Mouse (Mus musculus): Measurements from ENCODE around the gene Alk. TPM values are rescaled to one million over a fixed set of nuclear protein-coding genes. Genes with fewer than 3 reads are reported as not detected.

The Alk gene
- total RNA-seq, 2 experiments from 2014 or later = 6.7 to 7.3 TPM

DNA sequence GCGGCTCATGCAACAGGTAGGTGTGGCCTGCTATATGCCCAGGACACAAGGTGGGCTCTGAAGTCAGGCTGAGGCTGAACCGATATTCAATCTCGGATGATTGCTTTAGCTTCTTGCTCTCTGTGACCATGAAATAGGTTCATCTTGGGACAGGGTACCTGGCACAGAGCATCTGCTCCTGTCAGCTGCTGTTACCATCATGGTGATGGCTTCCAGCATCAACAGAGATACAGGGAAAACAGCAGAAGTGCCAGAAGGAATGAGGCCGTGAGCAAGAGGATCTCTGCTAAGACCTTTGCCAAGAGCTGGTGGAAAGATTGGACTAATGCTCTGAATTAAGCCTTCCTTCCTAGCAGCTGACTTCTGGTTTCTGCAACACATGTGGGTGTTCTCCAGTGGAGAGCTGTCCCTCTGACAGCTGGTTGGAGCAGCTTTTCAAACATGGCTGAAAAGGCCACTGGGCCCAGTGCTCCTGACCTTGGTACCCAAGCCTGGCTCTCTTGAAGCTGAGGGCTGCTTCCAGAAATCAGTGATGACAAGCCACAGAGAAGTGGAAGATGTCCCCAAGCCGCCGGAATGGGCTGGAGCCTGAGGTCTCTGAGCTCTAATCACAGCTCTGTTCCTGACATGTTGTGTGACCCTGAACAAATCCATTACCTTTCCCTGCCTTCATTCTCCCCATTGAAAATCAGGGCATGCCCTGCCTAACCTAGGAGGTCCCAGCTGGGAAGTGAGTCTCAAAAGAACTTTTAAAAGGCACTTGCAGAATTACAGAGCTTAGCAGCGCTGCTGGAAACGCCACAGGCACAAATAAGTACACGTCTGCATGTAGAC is 615.5 kb downstream of the Alk start:
- DNase-seq (ENCODE audit: low spot score in 2 of 2) = no peak

DNA sequence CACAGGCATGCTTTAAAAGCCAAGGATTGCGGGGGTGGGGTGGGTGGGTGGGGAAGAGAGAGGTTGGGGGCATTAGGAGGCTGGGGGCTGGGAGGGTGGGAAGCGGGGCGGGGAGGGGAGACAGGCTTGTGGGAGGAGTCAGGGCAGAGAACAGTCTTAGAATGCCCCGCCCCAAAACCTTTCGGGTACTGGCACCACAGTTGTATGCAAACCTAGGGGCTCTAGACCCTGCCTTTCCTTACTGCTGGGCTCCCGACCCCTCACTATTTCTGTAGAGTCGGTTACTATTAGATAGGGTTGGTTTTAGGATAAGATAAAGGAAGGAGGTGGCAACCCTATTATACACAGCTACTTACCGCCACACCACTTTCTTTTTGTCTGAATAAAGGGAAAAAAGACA is 617.4 kb downstream of the Alk start:
- DNase-seq (ENCODE audit: low spot score in 2 of 2) = no peak

DNA sequence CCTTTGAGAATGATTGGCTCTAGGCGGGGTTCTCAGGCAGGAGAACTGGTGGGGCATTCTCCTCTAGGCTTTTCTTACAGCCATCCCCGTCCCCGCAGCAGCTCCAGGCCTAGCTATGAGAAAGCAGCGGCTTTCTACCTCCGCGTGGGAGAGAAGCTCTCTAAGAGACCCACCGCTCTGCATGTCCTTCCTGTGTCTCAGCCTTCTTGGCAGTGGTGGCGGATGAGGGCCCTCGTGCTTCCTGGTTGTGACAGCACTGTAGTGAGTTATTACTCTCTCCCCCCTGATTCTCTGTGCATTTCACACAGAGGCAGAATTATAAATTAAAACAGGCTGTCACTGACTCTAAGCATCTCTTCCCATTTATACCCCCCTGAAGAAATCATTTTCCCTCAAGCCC is 618.0 kb downstream of the Alk start:
- DNase-seq (ENCODE audit: low spot score in 2 of 2) = no peak

DNA sequence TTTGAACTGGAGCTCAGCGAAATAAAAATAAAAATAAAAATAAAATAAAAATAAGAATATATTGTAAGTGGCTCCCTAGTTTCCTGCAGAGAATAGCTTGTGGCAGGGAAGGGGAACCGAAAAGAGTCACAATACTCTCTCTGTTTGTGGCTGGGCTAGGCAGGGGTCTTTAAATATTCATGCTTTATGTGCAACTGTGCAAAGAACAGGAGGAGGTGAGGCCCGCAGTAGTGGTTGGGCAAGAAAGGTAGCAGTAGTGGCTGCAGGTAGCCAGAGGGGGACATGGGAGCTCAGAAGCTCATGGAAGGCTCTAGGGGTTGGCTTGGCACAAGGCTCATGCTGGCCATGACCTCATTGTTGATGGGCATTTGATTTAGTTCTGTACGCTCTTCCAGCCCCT is 623.2 kb downstream of the Alk start:
- no peak for DNase-seq (ENCODE audit: low spot score in 2 of 2)

DNA sequence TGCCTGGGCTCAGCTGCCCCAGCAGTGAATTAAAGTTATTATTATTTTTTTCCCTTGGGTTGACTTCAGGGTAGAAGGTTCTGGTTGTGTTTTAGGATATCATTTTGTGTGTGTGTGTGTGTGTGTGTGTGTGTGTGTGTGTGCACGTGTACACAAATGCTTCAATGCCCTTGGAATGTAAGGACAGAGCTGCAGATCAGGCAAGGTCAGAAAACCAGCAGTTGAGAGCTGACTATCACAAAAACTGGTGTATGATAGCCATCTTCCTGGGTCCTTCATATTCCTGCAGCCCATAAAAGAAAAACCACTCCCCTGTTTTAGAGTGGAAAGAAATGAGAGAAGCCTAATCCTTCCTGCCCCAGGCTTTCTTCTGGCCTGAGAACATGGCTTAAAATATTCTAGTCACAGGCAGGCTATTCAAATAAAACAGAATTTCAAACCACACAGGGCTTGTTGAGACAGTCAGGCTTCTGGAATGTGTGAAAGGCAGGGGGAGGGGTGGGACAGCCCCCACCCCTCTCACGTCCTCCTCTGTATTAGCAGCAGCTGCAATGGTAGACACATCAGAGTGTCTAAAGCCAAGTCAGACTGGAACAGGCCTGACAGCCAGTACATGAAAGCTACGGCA is 623.8 kb downstream of the Alk start:
- DNase-seq (ENCODE audit: low spot score in 2 of 2) = peak in 1 of 2 experiments; percentile 45

DNA sequence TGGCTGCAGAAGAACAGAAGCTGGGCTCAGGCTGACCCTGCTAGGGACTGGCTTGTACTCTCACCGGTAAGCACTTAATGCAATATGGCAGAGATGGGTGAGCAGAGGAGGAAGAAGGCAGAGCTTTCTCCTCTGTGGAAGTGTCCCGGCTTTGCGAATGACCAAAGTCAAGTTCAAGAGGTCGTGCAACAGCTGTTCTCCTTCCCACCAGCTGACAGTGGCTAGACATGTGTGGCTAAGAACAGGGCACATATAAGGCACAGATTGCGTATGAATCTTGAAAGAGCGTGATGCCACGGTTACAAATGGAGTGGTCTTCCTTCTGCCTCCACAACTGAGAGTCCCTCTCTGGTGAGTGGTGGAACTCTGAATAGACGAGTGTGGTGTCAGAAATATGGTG is 625.3 kb downstream of the Alk start:
- DNase-seq (ENCODE audit: low spot score in 2 of 2) = no peak

DNA sequence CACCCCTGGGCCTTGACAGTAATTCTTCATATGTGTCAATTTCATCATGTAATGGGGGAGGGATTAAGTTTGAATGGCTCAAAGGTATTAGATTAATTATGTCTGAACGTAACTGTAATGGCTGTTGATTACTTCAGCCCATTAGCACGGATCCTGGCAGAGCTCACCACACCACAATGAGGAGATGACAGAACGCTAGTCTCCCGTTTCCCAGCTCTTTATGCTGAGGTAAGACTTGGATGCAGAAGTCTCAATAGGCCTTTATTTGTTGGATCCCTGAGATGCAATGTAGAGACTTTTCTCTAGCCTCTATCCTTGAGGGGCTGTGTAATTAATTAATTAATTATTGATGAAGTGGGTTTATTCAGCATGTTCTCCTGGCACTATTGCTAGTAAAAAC is 627.8 kb downstream of the Alk start:
- no peak for DNase-seq (ENCODE audit: low spot score in 2 of 2)

DNA sequence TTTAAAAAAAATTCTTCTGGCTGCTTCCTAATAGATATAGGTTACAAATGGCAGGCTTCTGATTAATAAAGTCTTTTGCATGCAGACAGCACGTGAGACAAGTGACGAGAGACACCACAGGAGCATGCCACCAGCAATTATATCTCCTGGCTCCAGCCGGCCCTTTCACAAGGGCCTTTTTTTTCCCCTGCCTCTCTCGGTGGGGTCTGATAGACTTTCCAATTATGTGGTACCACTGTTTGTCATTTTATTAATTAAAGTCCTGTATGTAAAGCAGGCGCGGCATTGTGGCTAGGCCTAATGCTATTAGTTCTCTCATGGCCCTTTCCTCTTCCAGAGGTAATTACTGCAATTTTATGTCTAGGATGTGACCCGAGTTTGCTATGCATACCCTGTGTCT is 630.7 kb downstream of the Alk start:
- no peak for DNase-seq (ENCODE audit: low spot score in 2 of 2)

DNA sequence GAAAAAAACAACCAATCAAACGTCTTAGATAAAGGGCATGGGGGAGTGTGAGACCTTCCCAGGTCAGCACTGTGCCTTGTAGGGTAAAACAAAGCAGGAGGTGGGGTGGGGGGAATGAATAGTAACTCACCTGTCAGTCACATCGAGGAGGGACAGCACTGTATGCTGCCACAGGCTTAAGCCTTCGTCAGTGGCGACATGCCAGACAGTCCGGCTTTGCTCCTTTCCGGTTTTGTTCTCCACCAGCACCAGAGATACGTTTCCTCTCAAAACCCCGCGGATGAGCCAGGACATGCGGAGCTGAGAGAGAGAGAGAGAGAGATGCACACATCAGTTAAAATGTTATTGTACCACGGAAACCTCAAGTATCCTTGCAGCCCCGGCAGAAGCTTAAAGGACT is 637.1 kb downstream of the Alk start:
- no peak for DNase-seq (ENCODE audit: low spot score in 2 of 2)

DNA sequence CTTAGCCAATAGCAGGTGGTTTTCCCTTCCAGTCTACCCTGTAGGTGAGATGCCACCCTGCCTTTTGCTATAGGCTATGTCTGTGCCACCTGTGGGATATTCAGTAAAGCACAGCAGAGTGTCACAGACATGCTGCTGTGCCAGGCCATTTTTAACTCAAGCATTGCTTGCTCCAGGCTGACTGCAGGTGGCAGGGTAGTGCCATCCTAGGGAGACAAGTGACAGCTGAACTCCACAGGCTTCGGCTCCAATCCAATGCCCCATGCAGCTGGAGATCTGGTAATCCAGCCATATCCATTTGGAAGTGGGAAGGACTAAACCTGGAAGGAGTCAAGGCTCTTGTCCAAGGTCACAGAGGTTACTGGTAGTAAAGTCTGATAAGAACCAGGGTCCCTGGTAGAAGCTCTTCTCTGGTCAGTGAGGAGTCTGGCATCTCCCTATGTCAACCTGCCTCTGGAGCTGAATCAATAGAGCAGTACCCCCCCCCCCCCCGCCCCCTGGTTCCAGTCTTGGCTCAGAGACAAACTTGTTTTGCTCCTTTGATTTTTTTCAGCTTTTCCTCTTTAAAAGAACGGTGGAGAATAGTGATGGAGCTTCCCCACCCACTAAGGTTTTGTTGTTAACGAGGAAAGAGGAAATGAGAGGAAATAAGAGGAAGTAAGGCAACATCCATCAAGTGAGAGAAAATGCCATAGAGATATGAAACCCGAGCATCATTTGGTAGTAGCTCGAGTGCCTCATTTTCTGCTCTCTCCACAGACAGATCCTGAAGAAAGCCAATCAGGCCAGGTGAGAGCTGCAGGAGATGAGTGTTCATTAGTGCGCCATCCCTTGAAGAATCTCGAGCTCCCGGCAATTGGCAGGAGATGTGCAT is 638.5 kb downstream of the Alk start:
- DNase-seq (ENCODE audit: low spot score in 2 of 2) = peak; percentile 74 to 76

DNA sequence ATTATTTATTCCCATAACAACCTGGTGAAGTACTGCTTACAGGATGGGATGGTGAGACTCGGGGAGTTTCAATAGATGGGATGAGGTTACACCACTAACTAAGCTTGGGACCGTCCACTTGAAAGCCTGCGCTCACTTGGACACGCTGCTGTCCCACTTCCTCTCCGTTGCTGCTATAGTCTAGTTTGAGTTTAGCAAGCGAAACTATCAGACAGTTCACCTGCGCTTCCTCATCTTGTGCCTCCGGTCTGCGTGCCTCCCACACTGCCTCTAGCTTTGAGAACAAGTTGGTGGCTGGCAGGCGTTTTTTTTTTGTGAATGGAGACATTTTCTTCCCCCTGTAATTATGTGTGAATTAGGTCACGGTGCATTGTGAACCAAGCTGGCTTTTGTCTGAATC is 639.8 kb downstream of the Alk start:
- DNase-seq (ENCODE audit: low spot score in 2 of 2) = no peak

DNA sequence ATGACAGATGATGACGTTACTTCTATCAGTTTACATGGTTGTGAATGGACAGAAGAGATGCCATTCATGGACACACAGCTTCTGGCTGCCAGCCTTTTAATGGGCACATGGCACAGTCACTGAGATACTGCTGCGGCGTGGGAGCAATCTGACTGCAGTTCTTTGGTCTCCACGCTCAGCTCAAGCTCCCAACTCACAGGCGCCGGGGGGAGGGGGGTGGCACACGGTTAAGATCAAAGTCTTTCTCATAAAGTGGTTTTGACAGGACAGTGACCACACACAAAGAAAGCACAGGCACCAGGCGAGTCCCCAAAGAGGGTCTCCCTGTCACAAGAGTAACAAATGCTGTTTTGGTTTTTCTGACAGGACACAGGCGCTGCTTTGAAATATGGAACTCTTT is 641.7 kb downstream of the Alk start:
- DNase-seq (ENCODE audit: low spot score in 2 of 2) = peak in 1 of 2 experiments; percentile 22

DNA sequence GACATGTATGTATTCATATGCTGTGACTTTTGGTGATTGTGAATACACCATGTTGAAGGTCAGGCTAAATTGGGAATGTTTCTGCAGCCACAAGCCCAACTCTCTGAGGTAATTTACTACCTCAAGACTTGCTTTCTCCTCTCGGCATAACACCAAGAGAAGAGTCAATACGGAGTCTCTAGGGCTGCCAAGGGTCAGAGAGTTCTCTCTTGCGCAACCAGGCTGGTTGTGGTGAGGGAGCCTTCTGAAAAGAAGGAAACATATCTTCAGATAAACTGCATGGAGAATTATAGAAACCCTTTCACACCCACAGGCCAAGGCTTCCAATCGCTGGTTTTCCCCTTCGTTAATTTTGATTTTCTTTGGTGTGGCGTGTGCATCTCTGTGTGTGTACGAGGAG is 649.4 kb downstream of the Alk start:
- DNase-seq (ENCODE audit: low spot score in 2 of 2) = no peak

DNA sequence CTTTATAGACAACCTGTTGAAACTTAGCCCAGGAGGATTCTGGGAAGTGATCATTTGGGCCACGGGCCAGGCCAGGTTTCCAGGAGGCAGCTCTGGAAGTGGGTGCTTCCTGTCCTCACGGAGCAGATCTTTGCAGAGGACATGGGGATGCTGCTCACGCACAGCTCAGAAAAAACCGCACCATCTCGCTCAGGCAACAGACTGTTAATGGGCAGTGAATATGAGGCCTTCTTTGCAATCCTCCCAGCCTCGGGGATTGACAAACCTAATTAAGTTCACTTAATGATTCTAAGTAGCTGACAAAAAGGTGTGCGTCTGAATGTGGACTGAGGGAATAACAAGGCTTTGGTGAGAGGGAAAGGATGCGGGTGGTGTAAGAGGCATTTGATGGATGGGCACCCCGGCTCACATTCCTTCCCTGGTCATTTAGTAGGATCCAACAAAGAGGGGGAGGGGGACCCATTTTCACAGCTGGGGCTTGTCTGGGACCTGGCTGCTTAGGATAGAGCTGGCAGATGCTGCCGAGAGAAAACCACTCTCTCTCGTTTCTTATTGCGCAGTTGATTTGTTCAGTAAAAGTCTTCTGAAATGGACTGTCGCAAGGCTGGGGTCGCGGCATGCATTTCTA is 650.1 kb downstream of the Alk start:
- no peak for DNase-seq (ENCODE audit: low spot score in 2 of 2)

DNA sequence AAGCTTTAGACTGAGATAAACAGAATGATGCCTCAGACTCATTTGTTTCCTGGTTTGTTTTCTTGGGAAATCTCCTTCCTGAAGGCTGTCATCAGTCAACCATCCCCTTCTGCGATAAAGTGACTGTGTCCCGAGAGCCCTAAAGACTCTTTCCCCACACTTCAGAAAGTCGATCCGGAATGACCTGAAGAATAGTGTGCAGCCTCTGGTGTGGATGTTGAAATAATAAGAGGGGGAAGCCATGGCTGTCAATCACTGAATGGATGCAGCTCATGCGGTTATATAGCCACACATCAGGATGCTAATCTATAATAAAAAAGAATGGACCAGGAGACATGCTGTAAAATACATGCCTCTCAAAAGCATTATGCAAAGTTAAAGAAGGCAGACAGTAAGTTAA is 653.5 kb downstream of the Alk start:
- no peak for DNase-seq (ENCODE audit: low spot score in 2 of 2)

DNA sequence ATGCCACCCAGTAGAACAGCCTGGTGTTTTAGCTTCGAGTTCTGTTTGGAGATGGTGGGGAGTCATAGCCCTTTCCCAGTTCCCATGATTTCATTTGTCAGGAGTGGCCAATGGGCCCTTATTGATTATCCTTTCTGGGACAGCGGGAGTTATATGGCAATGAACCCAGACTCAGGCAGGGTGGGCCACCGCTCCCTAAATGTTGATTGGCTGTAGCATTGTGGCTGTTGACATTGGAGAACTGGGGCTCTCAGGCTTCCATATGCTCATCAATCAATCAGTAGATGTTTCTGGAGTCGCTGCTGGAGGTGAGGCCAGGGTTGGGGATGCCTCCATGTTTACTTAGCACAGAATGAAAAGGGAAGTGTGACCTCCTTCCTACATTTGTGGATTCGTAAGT is 655.7 kb downstream of the Alk start:
- DNase-seq (ENCODE audit: low spot score in 2 of 2) = no peak

DNA sequence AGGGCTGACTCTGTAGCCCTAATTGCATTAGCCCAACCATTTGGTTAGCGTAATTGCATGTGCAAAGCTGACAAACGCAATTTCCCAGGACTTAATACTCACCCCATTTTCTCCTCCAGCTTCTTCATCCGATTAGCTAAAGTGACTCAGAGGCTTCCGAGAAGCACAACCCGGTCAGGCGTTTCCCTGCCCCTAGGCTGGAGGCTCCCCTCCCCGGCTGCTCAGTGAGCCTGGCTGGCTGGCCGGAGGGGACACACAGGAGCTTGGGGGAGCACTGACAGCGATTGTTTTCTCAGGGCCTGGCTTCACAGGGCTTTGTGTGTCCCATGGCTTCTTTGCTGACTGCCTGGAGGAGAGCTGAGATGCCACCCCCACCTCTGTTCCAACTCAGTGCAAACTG is 657.0 kb downstream of the Alk start:
- no peak for DNase-seq (ENCODE audit: low spot score in 2 of 2)

DNA sequence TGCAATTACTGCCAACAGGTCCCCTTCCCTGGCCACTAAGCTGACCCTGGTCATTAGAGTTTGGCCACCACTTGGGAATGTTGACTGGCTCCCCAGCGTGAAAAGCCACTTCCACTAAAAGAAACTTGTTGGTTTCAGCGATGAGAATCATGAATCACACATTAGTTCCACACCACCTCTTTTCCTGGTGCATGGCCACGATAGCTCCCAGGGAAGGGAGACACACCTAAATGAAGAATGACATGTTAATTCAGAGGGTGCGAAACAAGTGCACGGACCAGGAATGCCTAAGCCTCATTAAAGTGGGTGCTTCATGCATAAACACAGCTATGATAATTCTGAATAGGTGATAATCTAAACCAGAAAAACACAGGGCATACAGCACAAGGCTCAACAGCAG is 660.4 kb downstream of the Alk start:
- DNase-seq (ENCODE audit: low spot score in 2 of 2) = no peak

DNA sequence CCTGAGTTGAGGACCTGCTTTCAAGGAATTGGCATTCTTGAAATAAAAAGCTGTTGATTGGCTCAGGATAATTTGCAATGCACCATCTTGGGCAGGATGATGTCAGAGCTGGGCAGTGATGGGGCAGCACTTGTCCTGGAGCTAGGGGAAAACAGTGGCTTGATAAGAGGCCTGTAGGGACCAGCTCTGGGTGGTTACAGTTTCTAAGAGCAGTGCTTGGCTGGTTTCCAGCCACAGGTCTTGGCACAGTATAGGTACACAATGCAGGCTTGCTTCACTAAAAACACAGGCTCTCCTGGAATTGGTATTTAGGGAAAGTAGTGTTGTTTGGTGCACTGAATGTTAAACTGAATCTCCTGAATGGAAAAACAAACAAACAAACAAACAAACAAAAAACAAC is 662.4 kb downstream of the Alk start:
- no peak for DNase-seq (ENCODE audit: low spot score in 2 of 2)

DNA sequence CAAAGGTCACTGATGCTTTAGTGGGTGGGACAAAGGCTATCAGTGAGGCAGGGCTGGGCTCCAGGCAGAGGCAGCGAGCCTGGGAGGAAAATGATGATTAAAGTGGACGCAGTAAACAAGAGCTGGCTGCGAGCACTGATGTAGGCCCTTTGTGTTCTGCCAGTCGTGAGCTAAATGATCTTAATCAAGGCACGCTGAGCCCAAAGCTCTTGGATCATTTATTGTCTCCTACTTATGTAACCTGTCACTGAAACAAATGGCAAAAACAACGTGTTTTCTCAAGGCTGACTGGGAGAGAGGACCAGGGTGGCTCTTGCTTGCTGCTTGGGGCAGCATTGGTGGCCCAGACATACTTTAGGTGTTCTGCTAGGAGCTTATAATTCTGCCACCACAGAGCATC is 663.0 kb downstream of the Alk start:
- no peak for DNase-seq (ENCODE audit: low spot score in 2 of 2)

DNA sequence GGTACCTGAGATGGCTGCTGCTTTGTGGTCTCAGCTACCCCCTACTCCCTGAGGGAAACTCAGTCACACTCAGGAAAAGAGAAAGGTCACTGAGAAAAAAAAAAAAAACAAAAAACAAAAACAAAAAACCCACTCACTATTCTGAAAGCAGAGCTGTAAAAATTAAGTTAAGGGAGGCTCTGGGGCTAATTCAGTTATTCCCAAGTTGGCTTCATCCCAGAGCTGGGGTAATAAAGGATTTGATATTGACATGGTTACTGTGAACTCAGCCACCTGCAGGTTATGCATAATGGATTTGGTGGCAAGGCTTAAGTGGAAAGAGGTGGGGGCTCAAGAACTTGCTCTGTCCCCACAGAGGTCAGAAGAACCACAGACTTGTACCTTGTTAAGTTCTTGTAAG is 667.7 kb downstream of the Alk start:
- no peak for DNase-seq (ENCODE audit: low spot score in 2 of 2)

DNA sequence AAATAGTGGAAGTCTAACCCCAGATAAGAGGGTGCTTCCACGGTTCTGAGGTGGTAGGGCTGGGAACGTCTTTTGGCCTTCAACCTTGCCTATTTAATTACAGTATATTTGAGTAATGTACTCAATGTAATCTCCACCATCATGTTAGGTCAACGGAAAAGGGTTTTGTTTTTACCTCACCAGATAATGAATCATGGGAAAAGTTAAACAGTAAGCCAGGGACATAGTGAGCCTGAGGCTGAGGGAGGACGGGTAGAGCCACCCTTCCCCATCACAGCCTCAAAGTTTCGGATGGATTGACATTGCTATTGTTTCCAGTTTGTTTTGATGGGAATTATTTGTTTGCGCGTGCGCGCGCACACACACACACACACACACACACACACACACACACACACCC is 668.6 kb downstream of the Alk start:
- DNase-seq (ENCODE audit: low spot score in 2 of 2) = no peak
